Mouse (Mus musculus) neural tube, embryonic 15.5 days (tissue): ENCODE measurements around the gene Wwox. TPM values are rescaled to one million over a fixed set of nuclear protein-coding genes. Genes with fewer than 3 reads are reported as not detected.

Source experiments
- ATAC-seq: fragments of 200-750 bp; cut with Nextera tagmentation; 2 replicates; pipeline ENCODE4 v1.8.0; 2017; ENCODE audit warnings: mild to moderate bottlenecking, moderate TSS enrichment, moderate library complexity; ENCODE audit not compliant: low FRiP score
- H3K27ac ChIP-seq: fragments of 300-500 bp; sonication (generic); replicated peaks from 2 replicates; pipeline ENCODE4 v1.5.1; 2015; ENCODE audit warnings: mild to moderate bottlenecking, inconsistent platforms
- H3K27me3 ChIP-seq: fragments of 300-500 bp; sonication (generic); replicated peaks from 2 replicates; pipeline ENCODE4 v1.6.1; 2015; ENCODE audit warnings: inconsistent platforms
- H3K36me3 ChIP-seq: fragments of 300-500 bp; sonication (generic); 2 replicates; pipeline ENCODE4 v1.6.1; 2015; ENCODE audit warnings: inconsistent platforms
- H3K4me1 ChIP-seq: fragments of 300-500 bp; sonication (generic); 2 replicates; pipeline ENCODE4 v1.6.1; 2015; ENCODE audit warnings: inconsistent platforms
- H3K4me2 ChIP-seq: fragments of 300-500 bp; sonication (generic); 2 replicates; pipeline ENCODE4 v1.6.1; 2015; ENCODE audit warnings: inconsistent platforms, mild to moderate bottlenecking, moderate library complexity
- H3K4me3 ChIP-seq: fragments of 300-500 bp; sonication (generic); replicated peaks from 2 replicates; pipeline ENCODE4 v1.5.1; 2015; ENCODE audit warnings: mild to moderate bottlenecking, inconsistent platforms
- H3K9ac ChIP-seq: fragments of 300-500 bp; sonication (generic); replicated peaks from 2 replicates; pipeline ENCODE4 v1.6.1; 2015; ENCODE audit warnings: mild to moderate bottlenecking, inconsistent platforms
- H3K9me3 ChIP-seq: fragments of 300-500 bp; sonication (generic); replicated peaks from 2 replicates; pipeline ENCODE4 v1.6.1; 2016; ENCODE audit warnings: inconsistent platforms
- WGBS: fragments of 180-500 bp; shearing (Covaris S2); methylation state at CpG from one replicate; pipeline ENCODE4 v1.1.7; 2015; ENCODE audit warnings: mixed read lengths; 5-methylcytosine and 5-hydroxymethylcytosine counted together
- polyA plus RNA-seq: library from polyadenylated mRNA; unstranded; fragments of >200 nt; fragmentation: Nextera tagmentation; extraction: Ambion mirVana; gene quantifications from 2 replicates; pipeline ENCODE4 v1.2.1, GENCODE M21; 2015

Gene Wwox
- polyA plus RNA-seq, 1 experiment from 2014 or later = 12.9 TPM

DNA sequence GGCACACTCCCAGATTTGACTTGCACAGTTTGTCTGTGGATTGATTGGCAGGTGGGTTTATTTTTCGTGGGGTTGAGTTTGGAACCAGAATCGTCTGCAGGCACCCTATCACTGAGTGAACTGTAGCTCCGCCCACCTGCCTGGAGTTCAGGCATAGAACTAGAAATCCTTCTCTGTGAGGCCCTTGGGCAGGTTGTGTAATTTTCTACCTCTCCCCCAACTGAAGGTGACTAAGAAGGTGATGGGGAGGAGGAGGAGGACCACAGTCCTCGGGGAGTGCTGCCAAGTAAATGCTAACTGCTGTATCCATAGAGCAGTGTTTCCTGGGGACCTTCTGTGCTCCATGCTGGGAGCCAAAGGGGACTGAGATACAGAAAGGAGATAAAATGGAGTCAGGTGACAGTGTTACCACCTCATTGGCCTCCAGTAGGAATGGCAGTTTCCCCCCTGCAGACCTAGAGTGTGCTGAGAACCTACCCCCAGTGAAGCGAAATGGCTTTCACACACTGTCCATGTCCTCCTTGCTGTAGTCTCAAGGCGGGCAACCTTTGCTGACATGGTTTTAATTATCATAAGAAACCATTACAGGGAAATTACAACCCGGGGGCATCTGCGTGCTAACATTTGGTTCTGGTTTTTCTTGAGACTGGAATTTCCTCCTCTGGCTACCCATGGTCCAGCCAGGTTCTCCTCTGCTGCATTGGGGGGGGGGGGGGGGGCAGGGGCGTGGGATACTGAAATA, 195.4 kb downstream of the Wwox start:
- no peak for ATAC-seq
- Histone ChIP-seq H3K4me1 (no peaks in the 10 kb centered on the region), H3K27ac (no peak overlapping the region), H3K4me2 (no peak overlapping the region), H3K4me3 (no peak overlapping the region), H3K9me3 (no peaks in the 10 kb centered on the region), H3K9ac (no peak overlapping the region), H3K36me3 (no peaks in the 10 kb centered on the region), H3K27me3 (no peaks in the 10 kb centered on the region)
- 73% methylated on average over 9 of the region's 9 CpGs for WGBS

DNA sequence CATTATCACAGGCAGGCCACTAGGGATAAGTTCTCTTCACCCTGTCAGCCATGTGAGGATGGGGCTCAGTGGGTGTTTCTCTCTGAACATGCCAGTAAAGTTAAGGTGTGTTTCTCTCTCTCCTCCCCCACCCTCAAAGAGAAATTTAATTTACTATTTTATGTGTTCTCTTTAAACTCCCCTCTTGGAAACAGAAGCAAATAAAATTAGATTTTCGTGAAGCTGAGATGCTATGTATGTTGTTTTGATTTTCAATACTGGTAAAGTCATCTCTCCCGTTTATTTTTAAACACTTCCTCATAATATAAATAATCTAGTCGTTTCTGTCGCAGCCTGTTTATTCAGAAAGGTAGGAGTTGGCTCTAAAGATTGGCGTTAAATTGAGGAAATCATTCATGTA, 196.9 kb downstream of the Wwox start:
- no peak for ATAC-seq
- H3K4me1 ChIP-seq = no peaks in the 10 kb centered on the region
- no peak overlapping the region for H3K4me3 ChIP-seq
- H3K9me3 ChIP-seq = no peaks in the 10 kb centered on the region
- H3K27me3 ChIP-seq = no peaks in the 10 kb centered on the region
- WGBS = 62% methylated on average over 5 of the region's 5 CpGs
- no peak overlapping the region for H3K4me2 ChIP-seq
- H3K27ac ChIP-seq = no peak overlapping the region
- H3K9ac ChIP-seq = no peak overlapping the region
- no peaks in the 10 kb centered on the region for H3K36me3 ChIP-seq

DNA sequence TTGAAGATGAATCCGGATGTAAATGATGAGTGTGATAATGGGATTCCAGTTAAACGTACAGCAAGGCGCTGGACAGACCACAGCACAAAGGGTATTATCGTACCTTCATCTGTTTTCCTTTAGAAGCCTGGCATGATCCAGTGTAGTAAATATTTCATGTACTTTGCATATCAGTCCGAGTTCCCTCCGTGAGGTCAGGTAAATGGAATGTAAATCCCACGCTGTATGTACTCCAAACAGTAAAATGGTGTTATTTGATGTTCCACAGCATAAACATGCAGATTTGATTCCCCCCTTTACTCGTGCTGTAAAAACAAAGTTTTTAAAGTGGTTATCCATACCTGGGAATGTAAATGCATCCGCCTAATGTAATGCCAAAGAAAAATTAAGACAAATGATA, 202.4 kb downstream of the Wwox start:
- Histone ChIP-seq H3K27ac (no peak overlapping the region), H3K9ac (no peak overlapping the region), H3K4me2 (no peak overlapping the region), H3K36me3 (no peaks in the 10 kb centered on the region), H3K4me3 (no peak overlapping the region), H3K9me3 (no peaks in the 10 kb centered on the region), H3K27me3 (no peaks in the 10 kb centered on the region), H3K4me1 (peaks cover 3% of the 10 kb centered on the region; the same call in 1 of the 2 replicates)
- 70% methylated on average over 9 of the region's 9 CpGs for WGBS
- ATAC-seq = no peak

DNA sequence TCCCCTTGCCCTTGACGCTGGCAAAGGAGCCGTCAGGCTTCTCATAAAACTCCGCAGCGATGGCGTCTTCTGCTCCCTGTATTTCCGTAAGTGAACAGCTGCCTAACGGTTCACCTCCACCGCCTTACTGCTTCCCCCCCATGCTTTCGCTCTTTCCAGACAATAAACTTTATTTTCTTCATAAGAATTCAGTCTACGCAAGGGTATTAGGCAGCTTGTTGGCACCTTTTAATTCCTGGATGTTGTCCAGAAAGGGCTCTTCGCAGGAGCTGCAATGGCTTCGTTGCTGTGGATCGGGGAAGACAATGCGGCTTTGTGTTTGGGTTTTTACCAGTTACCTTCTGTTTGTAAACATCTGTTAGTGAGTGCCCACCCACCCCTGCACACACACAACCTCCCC, 211.3 kb downstream of the Wwox start:
- H3K36me3 ChIP-seq = no peaks in the 10 kb centered on the region
- H3K27me3 ChIP-seq = no peaks in the 10 kb centered on the region
- H3K4me3 ChIP-seq = no peak overlapping the region
- peaks cover 14% of the 10 kb centered on the region for H3K4me1 ChIP-seq
- H3K27ac ChIP-seq = 0 out of 2 replicates have a peak overlapping the region, but pooled peaks have one; percentile 14
- H3K4me2 ChIP-seq = peak overlapping the region; percentile 29
- H3K9me3 ChIP-seq = no peaks in the 10 kb centered on the region
- H3K9ac ChIP-seq = no peak overlapping the region
- no peak for ATAC-seq
- 41% methylated on average over 14 of the region's 14 CpGs for WGBS

DNA sequence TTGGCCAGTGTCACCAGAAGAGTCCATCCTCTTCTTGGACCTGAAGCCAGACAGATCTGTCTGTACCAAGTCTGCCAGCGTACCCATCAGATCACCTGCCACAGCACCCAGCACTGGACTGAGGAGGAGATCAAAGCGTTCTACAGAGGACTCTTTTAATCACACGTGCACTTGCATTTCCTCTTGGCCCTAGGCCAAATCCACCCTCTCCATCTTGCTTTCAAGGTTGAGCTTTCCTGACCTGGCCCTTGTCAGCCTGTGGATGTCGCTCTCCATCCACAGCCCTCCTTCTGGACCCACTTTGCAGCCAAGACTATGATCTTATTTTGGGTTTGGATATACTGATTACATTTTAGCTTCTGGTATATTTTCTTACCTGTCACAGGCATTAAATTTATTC, 218.3 kb downstream of the Wwox start:
- H3K9ac ChIP-seq = no peak overlapping the region
- H3K4me2 ChIP-seq = no peak overlapping the region
- H3K9me3 ChIP-seq = no peaks in the 10 kb centered on the region
- no peaks in the 10 kb centered on the region for H3K36me3 ChIP-seq
- 63% methylated on average over 4 of the region's 4 CpGs for WGBS
- H3K4me1 ChIP-seq = peaks cover 4% of the 10 kb centered on the region; the same call in 1 of the 2 replicates
- no peak overlapping the region for H3K4me3 ChIP-seq
- H3K27ac ChIP-seq = no peak overlapping the region
- H3K27me3 ChIP-seq = no peaks in the 10 kb centered on the region
- ATAC-seq = no peak

DNA sequence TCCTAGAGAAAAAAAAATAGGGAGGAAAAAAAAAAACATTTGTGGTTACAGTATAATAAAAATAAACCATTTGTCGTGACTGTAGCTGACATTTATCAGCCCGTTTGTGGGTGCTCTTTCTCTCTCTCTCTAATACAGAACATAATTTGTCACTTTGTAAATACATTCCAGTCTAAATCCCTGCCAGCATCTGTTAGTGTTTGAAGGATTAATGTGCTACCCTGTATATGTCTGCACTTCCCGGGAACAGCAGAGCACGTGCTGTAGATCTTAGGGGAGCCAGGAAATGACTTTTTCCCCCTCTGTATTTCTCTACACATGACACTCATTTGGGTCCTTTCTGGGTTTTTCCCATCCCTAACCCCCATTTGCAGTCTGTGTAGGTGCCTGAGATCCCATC, 219.0 kb downstream of the Wwox start:
- no peak for ATAC-seq
- WGBS = 52% methylated on average over 4 of the region's 4 CpGs
- H3K36me3 ChIP-seq = no peaks in the 10 kb centered on the region
- no peak overlapping the region for H3K4me2 ChIP-seq
- H3K4me1 ChIP-seq = peaks cover 4% of the 10 kb centered on the region; the same call in 1 of the 2 replicates
- no peak overlapping the region for H3K27ac ChIP-seq
- H3K9ac ChIP-seq = no peak overlapping the region
- no peaks in the 10 kb centered on the region for H3K9me3 ChIP-seq
- H3K27me3 ChIP-seq = no peaks in the 10 kb centered on the region
- no peak overlapping the region for H3K4me3 ChIP-seq

DNA sequence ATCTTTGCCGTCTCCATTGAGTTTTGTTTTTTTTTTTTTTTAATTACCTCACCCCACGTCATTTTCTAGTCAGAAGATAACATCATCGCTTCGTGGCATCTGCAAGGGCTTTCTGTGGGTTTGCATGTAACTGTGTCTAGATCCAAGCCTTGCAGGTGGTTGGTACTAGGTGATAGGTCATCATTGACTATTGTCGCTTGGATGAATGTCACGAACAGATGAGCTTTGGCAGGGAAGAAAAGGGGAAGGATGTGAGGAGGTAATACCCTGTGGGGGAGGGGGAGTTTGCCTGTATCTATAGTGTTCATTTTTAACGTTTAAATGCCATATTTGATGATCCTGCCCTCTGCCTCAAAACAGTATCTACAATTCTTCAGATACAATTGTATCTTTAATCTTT, 223.6 kb downstream of the Wwox start:
- no peaks in the 10 kb centered on the region for H3K36me3 ChIP-seq
- no peak for ATAC-seq
- H3K9ac ChIP-seq = no peak overlapping the region
- no peaks in the 10 kb centered on the region for H3K4me1 ChIP-seq
- no peak overlapping the region for H3K4me2 ChIP-seq
- 0 out of 2 replicates have a peak, but pooled peaks cover 5% of the 10 kb centered on the region for H3K27me3 ChIP-seq
- H3K4me3 ChIP-seq = no peak overlapping the region
- WGBS = 83% methylated on average over 7 of the region's 7 CpGs
- no peak overlapping the region for H3K27ac ChIP-seq
- no peaks in the 10 kb centered on the region for H3K9me3 ChIP-seq

DNA sequence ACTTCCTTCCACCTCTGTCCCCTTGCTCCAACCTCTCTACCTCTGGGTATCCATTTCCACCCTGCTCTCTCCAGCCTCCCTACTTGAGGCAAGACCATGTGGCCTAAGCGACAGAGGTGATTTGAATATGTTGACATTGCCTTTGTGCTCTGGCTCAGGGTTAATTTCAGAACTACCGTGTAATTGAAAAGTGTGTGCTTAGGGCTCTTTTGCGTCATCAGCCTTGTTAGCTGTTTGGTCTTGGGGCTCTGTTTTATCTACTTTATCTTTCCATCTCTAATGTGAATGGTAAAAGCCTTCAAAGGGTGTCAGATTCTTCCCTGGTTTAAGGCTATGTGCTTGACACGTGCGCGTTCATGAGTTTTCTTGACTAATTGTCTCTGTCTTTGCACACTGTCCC, 226.1 kb downstream of the Wwox start:
- no peak overlapping the region for H3K4me2 ChIP-seq
- WGBS = 64% methylated on average over 6 of the region's 6 CpGs
- H3K4me1 ChIP-seq = no peaks in the 10 kb centered on the region
- H3K27ac ChIP-seq = no peak overlapping the region
- H3K4me3 ChIP-seq = no peak overlapping the region
- no peaks in the 10 kb centered on the region for H3K36me3 ChIP-seq
- H3K9ac ChIP-seq = no peak overlapping the region
- 0 out of 2 replicates have a peak, but pooled peaks cover 5% of the 10 kb centered on the region for H3K27me3 ChIP-seq
- H3K9me3 ChIP-seq = no peaks in the 10 kb centered on the region
- no peak for ATAC-seq

DNA sequence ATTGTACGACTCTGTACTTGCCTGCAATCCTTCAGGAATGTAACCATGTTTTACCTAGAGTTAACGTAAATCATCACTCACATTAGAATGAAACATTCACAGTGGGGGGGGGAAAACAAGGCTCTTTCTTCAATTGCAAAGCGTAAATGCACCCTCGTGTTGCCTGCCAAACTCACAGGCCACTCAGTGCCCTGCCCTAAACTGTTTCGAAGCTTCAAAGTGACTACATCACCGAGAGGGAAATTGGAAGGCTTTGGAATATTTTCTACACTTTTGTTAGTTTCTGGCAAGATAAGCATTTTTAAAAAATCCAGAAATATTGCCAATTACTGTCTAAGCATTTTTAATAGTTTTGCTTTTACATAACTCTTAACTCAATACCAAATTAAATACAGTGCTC, 231.3 kb downstream of the Wwox start:
- no peak overlapping the region for H3K4me2 ChIP-seq
- 64% methylated on average over 6 of the region's 6 CpGs for WGBS
- H3K27me3 ChIP-seq = 0 out of 2 replicates have a peak, but pooled peaks cover 5% of the 10 kb centered on the region
- no peak for ATAC-seq
- H3K9ac ChIP-seq = no peak overlapping the region
- H3K27ac ChIP-seq = no peak overlapping the region
- no peaks in the 10 kb centered on the region for H3K36me3 ChIP-seq
- H3K9me3 ChIP-seq = no peaks in the 10 kb centered on the region
- 0 out of 2 replicates have a peak, but pooled peaks cover 3% of the 10 kb centered on the region for H3K4me1 ChIP-seq
- H3K4me3 ChIP-seq = no peak overlapping the region

DNA sequence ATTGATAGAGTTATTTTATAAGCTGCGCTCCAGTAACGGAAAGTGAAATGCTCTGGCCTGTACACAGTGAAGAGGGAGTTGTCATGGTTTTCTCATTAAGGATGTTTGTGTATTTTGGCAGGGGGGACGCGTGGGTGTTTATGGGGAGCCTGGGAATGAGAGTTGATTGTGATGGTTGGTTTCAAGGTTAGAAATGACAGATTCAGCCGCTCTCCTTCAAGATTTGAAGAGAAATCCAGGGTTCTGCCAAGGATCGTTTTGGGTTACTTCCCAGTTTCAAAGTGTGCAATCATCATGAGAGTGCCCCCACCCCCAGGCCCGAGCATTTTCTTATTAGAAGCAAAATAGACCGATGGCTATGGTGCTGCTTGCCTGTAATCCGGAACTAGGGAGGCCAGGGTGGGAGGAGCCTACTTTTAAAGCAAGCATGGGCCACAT, 231.8 kb downstream of the Wwox start:
- Histone ChIP-seq H3K9ac (no peak overlapping the region), H3K4me3 (no peak overlapping the region), H3K4me1 (0 out of 2 replicates have a peak, but pooled peaks cover 3% of the 10 kb centered on the region), H3K4me2 (no peak overlapping the region), H3K9me3 (no peaks in the 10 kb centered on the region), H3K27me3 (0 out of 2 replicates have a peak, but pooled peaks cover 4% of the 10 kb centered on the region), H3K27ac (no peak overlapping the region), H3K36me3 (no peaks in the 10 kb centered on the region)
- 65% methylated on average over 9 of the region's 9 CpGs for WGBS
- ATAC-seq = no peak

DNA sequence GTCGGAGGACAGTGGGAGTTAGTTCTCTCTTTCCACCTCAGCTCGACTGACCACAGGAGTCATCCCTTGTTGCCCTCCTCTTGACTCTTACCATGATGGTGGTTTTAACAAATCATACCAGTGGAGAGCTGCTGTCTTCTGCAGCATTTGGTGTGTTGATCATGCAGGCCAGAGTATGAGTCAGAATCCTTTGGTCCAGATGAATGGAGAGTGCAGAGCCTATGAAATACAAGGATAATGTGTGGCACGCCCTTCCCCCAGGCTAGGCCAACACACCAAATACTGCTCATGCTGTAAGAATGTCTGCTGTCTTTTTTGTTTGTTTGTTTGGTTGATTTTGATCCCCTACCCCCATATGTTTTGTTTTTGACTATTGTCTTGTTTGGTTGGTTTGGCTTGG, 234.0 kb downstream of the Wwox start:
- Histone ChIP-seq H3K4me2 (no peak overlapping the region), H3K36me3 (no peaks in the 10 kb centered on the region), H3K9me3 (no peaks in the 10 kb centered on the region), H3K4me3 (no peak overlapping the region), H3K27me3 (no peaks in the 10 kb centered on the region), H3K9ac (no peak overlapping the region), H3K27ac (no peak overlapping the region), H3K4me1 (0 out of 2 replicates have a peak, but pooled peaks cover 3% of the 10 kb centered on the region)
- 96% methylated on average over 3 of the region's 3 CpGs for WGBS
- ATAC-seq = no peak

DNA sequence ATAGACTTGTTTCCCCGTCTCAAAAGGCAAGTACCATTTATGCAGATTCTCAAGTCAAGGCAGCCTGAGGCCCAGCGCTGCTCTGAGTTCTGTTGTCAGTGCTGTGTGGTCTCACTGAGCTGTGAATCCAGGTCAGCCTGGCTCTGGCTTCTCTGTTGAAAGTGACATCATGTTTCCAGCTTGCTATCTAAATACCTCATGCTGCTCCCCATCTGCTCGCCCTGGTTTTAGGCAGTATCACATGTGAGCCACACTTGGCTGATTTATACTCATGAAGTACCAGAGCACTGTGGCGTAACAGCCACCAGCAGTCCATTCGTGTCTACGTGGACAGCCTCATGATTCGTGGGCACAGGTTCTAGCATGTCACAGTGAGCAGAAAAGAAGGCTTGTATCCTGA, 235.7 kb downstream of the Wwox start:
- no peak overlapping the region for H3K4me3 ChIP-seq
- no peaks in the 10 kb centered on the region for H3K36me3 ChIP-seq
- no peak overlapping the region for H3K27ac ChIP-seq
- no peak for ATAC-seq
- peaks cover 14% of the 10 kb centered on the region; the same call in 1 of the 2 replicates for H3K4me1 ChIP-seq
- no peaks in the 10 kb centered on the region for H3K9me3 ChIP-seq
- no peak overlapping the region for H3K4me2 ChIP-seq
- H3K27me3 ChIP-seq = no peaks in the 10 kb centered on the region
- no peak overlapping the region for H3K9ac ChIP-seq
- WGBS = 62% methylated on average over 7 of the region's 7 CpGs
